Mouse (Mus musculus) C2C12 (cell line): ENCODE results near the gene Arpp21.

Source experiments
- CEBPB ChIP-seq: IDR thresholded peaks from one replicate; pipeline ENCODE4 v1.6.1; 2011; ENCODE audit warnings: low read depth, mild to moderate bottlenecking, control low read depth, moderate library complexity
- CTCF ChIP-seq: IDR thresholded peaks from one replicate; pipeline ENCODE4 v1.5.1; 2011; ENCODE audit not compliant: control insufficient read depth, insufficient read depth, insufficient read length
- FOSL1 ChIP-seq: IDR thresholded peaks from one replicate; pipeline ENCODE4 v1.8.0; 2011; ENCODE audit warnings: mild to moderate bottlenecking, low read length; ENCODE audit not compliant: poor library complexity, insufficient read depth, severe bottlenecking
- MAX ChIP-seq: IDR thresholded peaks from one replicate; pipeline ENCODE4 v1.6.1; 2011; ENCODE audit warnings: mild to moderate bottlenecking, control low read depth
- MYOG ChIP-seq: IDR thresholded peaks from one replicate; pipeline ENCODE4 v1.6.1; 2011; ENCODE audit not compliant: control insufficient read depth, insufficient read length; ENCODE audit errors: extremely low read depth

DNA sequence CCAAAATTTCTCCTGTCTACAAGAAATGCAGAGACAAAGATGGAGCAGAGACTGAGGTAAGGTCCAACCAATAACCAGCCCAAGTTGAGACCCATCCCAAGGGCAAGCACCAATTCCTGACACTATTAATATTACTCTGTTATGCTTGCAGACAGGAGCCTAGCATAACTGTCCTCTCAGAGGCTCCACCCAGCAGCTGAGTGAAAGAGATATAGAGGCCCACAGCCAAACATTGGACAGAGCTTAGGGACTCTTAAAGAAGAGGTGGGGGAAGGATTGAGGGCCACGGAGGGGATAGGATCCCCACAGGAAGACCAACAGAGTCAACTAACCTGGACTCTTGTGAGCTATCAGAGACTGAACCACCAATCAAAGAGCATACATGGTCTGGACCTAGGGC, 18.0 kb upstream of the Arpp21 start:
- TF ChIP-seq CTCF (no peak), FOSL1 (no peak), CEBPB (no peak), MAX (no peak), MYOG (no peak)
